Mouse (Mus musculus): ENCODE results near the gene Cxcl13.

DNA sequence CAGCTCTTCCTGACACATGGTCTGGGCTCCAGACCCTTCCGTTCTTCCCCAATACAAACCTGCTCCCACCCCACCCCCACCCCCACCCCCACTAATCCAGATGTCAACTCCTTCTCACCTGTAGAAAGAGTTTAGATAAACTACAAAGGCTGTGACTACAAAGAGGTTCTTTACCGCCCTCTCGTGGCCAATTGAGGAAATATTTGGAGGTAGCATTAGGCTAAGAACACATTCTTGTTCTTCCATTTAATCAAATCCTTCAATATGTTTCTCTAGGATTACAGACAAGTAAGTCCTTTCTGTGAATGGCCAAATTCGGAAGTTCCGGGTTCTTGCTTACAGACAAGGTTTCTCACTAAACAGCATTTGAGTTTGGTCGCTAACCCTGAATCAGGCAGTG lies 14.1 kb downstream of the Cxcl13 start:
- TF ChIP-seq GATA1 (IDR thresholded peaks at IDR 0.05; ENCODE audit: low read length) (no peak), TAL1 (IDR thresholded peaks at IDR 0.05; ENCODE audit: low read length) (no peak)
